Mouse (Mus musculus): ENCODE data around the gene 4933403O08Rik. TPM values are rescaled to one million over a fixed set of nuclear protein-coding genes. Genes with fewer than 3 reads are reported as not detected.

The 4933403O08Rik gene
- 0.38 and 0.45 TPM in 2 replicates for polyA plus RNA-seq (2012; rRNA removed)
- 0.50 TPM in 1 of 2 replicates, not detected in the other for polyA plus RNA-seq (2014; fragmentation: Nextera tagmentation; extraction: Ambion mirVana)

DNA sequence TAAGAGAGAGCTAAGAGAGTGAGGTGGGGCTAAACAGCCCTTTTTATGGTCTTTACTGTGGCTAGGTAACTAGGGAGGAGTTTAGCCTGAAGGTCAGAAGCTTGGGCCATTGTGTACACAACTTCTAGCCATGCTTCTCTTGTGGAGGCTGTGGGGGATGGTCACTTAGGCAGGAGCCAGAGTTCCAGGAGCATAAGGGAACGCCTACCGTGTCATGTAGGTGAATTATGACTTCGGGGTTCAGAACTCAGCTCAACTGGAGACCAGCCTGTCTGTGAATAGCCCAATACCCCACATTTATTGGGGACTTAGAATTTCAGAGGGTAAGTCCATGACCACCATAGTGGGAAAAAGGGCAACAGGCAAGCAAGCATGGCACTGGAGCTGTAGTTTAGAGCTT is at the start of gene 4933403O08Rik:
Gene 4933403O08Rik, plus strand, starts transcription at position 301 of the 400 bp plus-strand sequence.
- no peaks in the 10 kb centered on the region for H3K27me3 ChIP-seq (ENCODE audit: control insufficient read depth, insufficient read depth, low read length)
- no peaks in the 10 kb centered on the region for H3K4me1 ChIP-seq (ENCODE audit: control insufficient read depth, insufficient read depth, low read length)
- H3K4me2 ChIP-seq (replicated peaks; ENCODE audit: low read depth, low read length, severe bottlenecking) = no peak within 1 kb of the TSS
- H3K9me3 ChIP-seq (ENCODE audit: control insufficient read depth, low read length) = no peaks in the 10 kb centered on the region
- no peaks in the 10 kb centered on the region for H3K36me3 ChIP-seq (ENCODE audit: control insufficient read depth, insufficient read depth, low read length)
- no peak for TF ChIP-seq POLR2A (IDR thresholded peaks at IDR 0.05; ENCODE audit: borderline replicate concordance, extremely low read depth, insufficient read depth, insufficient read length)
- H3K4me3 ChIP-seq (replicated peaks; ENCODE audit: low read length) = no peak within 1 kb of the TSS
- WGBS = 94% methylated on average over 3 of the region's 3 CpGs
- H3K9ac ChIP-seq (ENCODE audit: low read depth, low read length, severe bottlenecking) = no peak within 1 kb of the TSS
- H3K27ac ChIP-seq (replicated peaks; ENCODE audit: low read depth, low read length) = no peak within 1 kb of the TSS
- ATAC-seq (ENCODE audit: low FRiP score, low read depth) = no peak
- no peak for DNase-seq (ENCODE audit: low spot score)

DNA sequence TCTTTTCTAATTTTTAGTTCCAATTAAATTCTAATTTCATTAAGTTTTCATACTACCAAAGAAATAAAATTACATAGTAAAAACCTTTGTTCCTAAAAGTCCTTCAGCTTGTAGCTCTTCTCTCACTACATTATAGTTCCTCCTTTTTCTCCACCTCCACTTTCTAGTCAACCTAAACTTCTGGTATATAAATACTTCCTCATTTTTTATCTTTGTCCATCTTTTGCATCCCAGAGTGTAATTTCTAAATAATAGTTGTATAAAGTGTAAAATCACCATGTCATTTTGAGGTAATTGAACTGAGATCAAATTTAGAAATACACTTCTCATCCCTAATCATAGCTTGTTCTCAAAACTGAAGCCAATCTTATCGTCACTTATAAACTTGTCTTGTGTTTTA is 4.1 kb downstream of the 4933403O08Rik start:
- Histone ChIP-seq H3K27ac (replicated peaks; ENCODE audit: low read depth, low read length) (no peak overlapping the region), H3K4me3 (replicated peaks; ENCODE audit: low read length) (no peak overlapping the region), H3K9ac (ENCODE audit: low read depth, low read length, severe bottlenecking) (no peak overlapping the region), H3K4me2 (replicated peaks; ENCODE audit: low read depth, low read length, severe bottlenecking) (no peak overlapping the region), H3K4me1 (ENCODE audit: control insufficient read depth, insufficient read depth, low read length) (no peaks in the 10 kb centered on the region), H3K27me3 (ENCODE audit: control insufficient read depth, insufficient read depth, low read length) (no peaks in the 10 kb centered on the region), H3K36me3 (ENCODE audit: control insufficient read depth, insufficient read depth, low read length) (no peaks in the 10 kb centered on the region), H3K9me3 (ENCODE audit: control insufficient read depth, low read length) (no peaks in the 10 kb centered on the region)
- 81% methylated on average over 1 of the region's 1 CpGs for WGBS
- DNase-seq (ENCODE audit: low spot score) (no peak), ATAC-seq (ENCODE audit: low FRiP score, low read depth) (no peak)
- TF ChIP-seq POLR2A (IDR thresholded peaks at IDR 0.05; ENCODE audit: borderline replicate concordance, extremely low read depth, insufficient read depth, insufficient read length) = no peak

DNA sequence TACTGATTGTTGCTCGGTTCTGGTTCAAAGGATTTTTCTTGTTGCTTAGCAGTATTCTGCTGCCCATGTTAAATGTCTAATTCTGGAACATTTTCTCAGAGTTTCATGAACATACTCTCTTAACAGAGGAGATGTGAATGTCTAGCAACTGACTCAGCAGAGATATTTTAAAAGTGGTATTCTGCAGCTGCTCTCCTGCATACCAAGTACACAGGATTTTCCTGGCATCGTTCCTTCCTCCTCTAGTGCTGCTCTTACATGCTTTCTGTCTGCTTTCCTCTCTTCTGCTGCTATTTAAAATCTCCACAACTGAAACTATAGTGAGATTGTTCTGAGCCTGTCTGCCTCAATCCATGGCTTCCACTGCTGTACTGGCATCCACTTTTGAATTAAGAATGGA is 16.7 kb downstream of the 4933403O08Rik start:
- 76% methylated on average over 2 of the region's 2 CpGs for WGBS
- ATAC-seq (ENCODE audit: low FRiP score, low read depth) (no peak), DNase-seq (ENCODE audit: low spot score) (peak; percentile 5)
- no peaks in the 10 kb centered on the region for H3K27me3 ChIP-seq (ENCODE audit: control insufficient read depth, insufficient read depth, low read length)
- H3K36me3 ChIP-seq (ENCODE audit: control insufficient read depth, insufficient read depth, low read length) = no peaks in the 10 kb centered on the region
- no peak overlapping the region for H3K27ac ChIP-seq (replicated peaks; ENCODE audit: low read depth, low read length)
- no peaks in the 10 kb centered on the region for H3K4me1 ChIP-seq (ENCODE audit: control insufficient read depth, insufficient read depth, low read length)
- TF ChIP-seq POLR2A (IDR thresholded peaks at IDR 0.05; ENCODE audit: borderline replicate concordance, extremely low read depth, insufficient read depth, insufficient read length) = no peak
- H3K4me3 ChIP-seq (replicated peaks; ENCODE audit: low read length) = no peak overlapping the region
- no peak overlapping the region for H3K9ac ChIP-seq (ENCODE audit: low read depth, low read length, severe bottlenecking)
- H3K9me3 ChIP-seq (ENCODE audit: control insufficient read depth, low read length) = no peaks in the 10 kb centered on the region
- no peak overlapping the region for H3K4me2 ChIP-seq (replicated peaks; ENCODE audit: low read depth, low read length, severe bottlenecking)

DNA sequence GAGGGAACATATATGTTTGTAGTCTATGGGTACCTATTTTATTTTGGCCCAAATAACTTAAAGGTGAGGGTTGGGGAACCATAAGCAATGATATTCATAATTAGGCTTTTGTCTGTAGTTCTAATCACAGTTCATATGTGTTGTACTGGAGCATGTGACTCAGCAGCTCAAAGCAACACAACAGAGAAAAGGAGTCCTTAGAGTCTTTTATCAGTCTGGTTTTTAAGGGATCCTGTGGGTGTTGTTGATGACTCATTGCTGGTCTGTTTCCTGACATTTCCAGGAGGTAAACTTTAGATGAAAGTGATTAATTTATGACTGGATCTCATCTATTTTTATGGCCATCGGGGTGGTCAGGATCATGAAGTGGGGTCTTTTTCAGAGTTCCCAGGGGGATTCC is 34.7 kb downstream of the 4933403O08Rik start:
- H3K27me3 ChIP-seq (ENCODE audit: control insufficient read depth, insufficient read depth, low read length) = no peaks in the 10 kb centered on the region
- DNase-seq (ENCODE audit: low spot score) (no peak), ATAC-seq (ENCODE audit: low FRiP score, low read depth) (no peak)
- no peaks in the 10 kb centered on the region for H3K4me1 ChIP-seq (ENCODE audit: control insufficient read depth, insufficient read depth, low read length)
- no peak overlapping the region for H3K4me3 ChIP-seq (replicated peaks; ENCODE audit: low read length)
- no peak for TF ChIP-seq POLR2A (IDR thresholded peaks at IDR 0.05; ENCODE audit: borderline replicate concordance, extremely low read depth, insufficient read depth, insufficient read length)
- H3K4me2 ChIP-seq (replicated peaks; ENCODE audit: low read depth, low read length, severe bottlenecking) = no peak overlapping the region
- H3K27ac ChIP-seq (replicated peaks; ENCODE audit: low read depth, low read length) = no peak overlapping the region
- H3K9me3 ChIP-seq (ENCODE audit: control insufficient read depth, low read length) = no peaks in the 10 kb centered on the region
- no peak overlapping the region for H3K9ac ChIP-seq (ENCODE audit: low read depth, low read length, severe bottlenecking)
- WGBS = 59% methylated on average over 1 of the region's 1 CpGs
- H3K36me3 ChIP-seq (ENCODE audit: control insufficient read depth, insufficient read depth, low read length) = no peaks in the 10 kb centered on the region

Other genes with a start within 250 kb of the 4933403O08Rik start
- 0.23 and 0.60 TPM in 2 replicates for gene Tex16, start 228.0 kb upstream of the 4933403O08Rik start, polyA plus RNA-seq (2012; rRNA removed)
- gene Tex16, start 228.0 kb upstream of the 4933403O08Rik start, polyA plus RNA-seq (2014; fragmentation: Nextera tagmentation; extraction: Ambion mirVana) = 1.1 and 3.6 TPM in 2 replicates
- gene Apool, start 72.3 kb downstream of the 4933403O08Rik start, polyA plus RNA-seq (2012; rRNA removed) = 14.0 and 24.2 TPM in 2 replicates
- 55.7 and 58.0 TPM in 2 replicates for gene Apool, start 72.3 kb downstream of the 4933403O08Rik start, polyA plus RNA-seq (2014; fragmentation: Nextera tagmentation; extraction: Ambion mirVana)
- gene Satl1, start 167.7 kb downstream of the 4933403O08Rik start, polyA plus RNA-seq (2012; rRNA removed) = not detected in 2 replicates
- not detected in 2 replicates for gene Satl1, start 167.7 kb downstream of the 4933403O08Rik start, polyA plus RNA-seq (2014; fragmentation: Nextera tagmentation; extraction: Ambion mirVana)

Measured in limb, embryonic 14.5 days (tissue).